In genomic region chr12:17699480-17699879, GRCm38 (mm10) we compare ENCODE assay signal across 10 mouse cellular contexts. TPM values are rescaled to one million over a fixed set of nuclear protein-coding genes. Genes with fewer than 3 reads are reported as not detected.
DNase-seq lines count a peak whose midpoint lies in the region; ATAC-seq lines count a peak whose summit lies in the region.
"Had no signal": no experiment of that assay in that cellular context is flagged by ENCODE, and none has a peak within 500 bp of the region (broad histone marks: within the 10 kb centered on the region; RNA-seq: fewer than 3 reads in every experiment).

No protein-coding gene starts in this region.

- H3K27ac ChIP-seq in neural tube, embryonic 11.5 days (ENCODE audit: low read depth, low read length) = no peak overlapping the region
- H3K27ac ChIP-seq in neural tube, embryonic 14.5 days (ENCODE audit: low read depth, low read length) = no peak overlapping the region

- peak; percentile 42; the same call in 1 of the 2 replicates for ATAC-seq in neural tube, embryonic 11.5 days (ENCODE audit: insufficient read depth, low FRiP score, low TSS enrichment)
- peak; percentile 59; the same call in 1 of the 2 replicates for ATAC-seq in neural tube, embryonic 14.5 days (ENCODE audit: low read depth)

- peaks cover 6% of the 10 kb centered on the region; the same call in 1 of the 2 replicates for H3K4me1 ChIP-seq in neural tube, embryonic 11.5 days (ENCODE audit: control insufficient read depth, insufficient read depth, low read length)
- peaks cover 9% of the 10 kb centered on the region; the same call in 1 of the 2 replicates for H3K4me1 ChIP-seq in neural tube, embryonic 14.5 days (ENCODE audit: control insufficient read depth, insufficient read depth, low read length)

- 71% methylated on average over 1 of the region's 1 CpGs for WGBS in neural tube, embryonic 11.5 days
- WGBS in neural tube, embryonic 14.5 days = 56% methylated on average over 1 of the region's 1 CpGs

- DNase-seq in cerebellum, adult 9-10 months = peak; percentile 33
- no peak for DNase-seq in cerebellum, adult 18-20 months
- no peak for DNase-seq in neural tube, embryonic 11.5 days (ENCODE audit: low spot score)
- DNase-seq in neural tube, embryonic 10.5 days (ENCODE audit: extremely low spot score, low spot score) = no peak
- DNase-seq in kidney, postnatal 25 days = peak; percentile 12 to 69
- no peak for DNase-seq in frontal cortex, postnatal 10 days (ENCODE audit: low spot score in 2 of 2)
- no peak for DNase-seq in spleen, postnatal 14 days (ENCODE audit: low spot score in 2 of 2)
- DNase-seq: lung, postnatal 10 days; right cerebral cortex, postnatal 25 days had no signal

- H3K4me3 ChIP-seq in neural tube, embryonic 11.5 days (ENCODE audit: low read depth, low read length) = no peak overlapping the region
- no peak overlapping the region for H3K4me3 ChIP-seq in neural tube, embryonic 14.5 days (ENCODE audit: low read depth, low read length)

- H3K27me3 ChIP-seq in neural tube, embryonic 11.5 days (ENCODE audit: control insufficient read depth, insufficient read depth, low read length) = no peaks in the 10 kb centered on the region
- H3K27me3 ChIP-seq in neural tube, embryonic 14.5 days (ENCODE audit: control insufficient read depth, insufficient read depth, low read length) = no peaks in the 10 kb centered on the region

- H3K36me3 ChIP-seq in neural tube, embryonic 11.5 days (ENCODE audit: control insufficient read depth, insufficient read depth, low read length) = no peaks in the 10 kb centered on the region
- H3K36me3 ChIP-seq in neural tube, embryonic 14.5 days (ENCODE audit: control insufficient read depth, insufficient read depth, low read length) = no peaks in the 10 kb centered on the region

- H3K4me2 ChIP-seq in neural tube, embryonic 11.5 days (ENCODE audit: low read depth) = no peak overlapping the region
- no peak overlapping the region for H3K4me2 ChIP-seq in neural tube, embryonic 14.5 days (ENCODE audit: low read depth, low read length)

- no peak overlapping the region for H3K9ac ChIP-seq in neural tube, embryonic 11.5 days (ENCODE audit: low read length)
- no peak overlapping the region for H3K9ac ChIP-seq in neural tube, embryonic 14.5 days (replicated peaks; ENCODE audit: low read depth, low read length)

- H3K9me3 ChIP-seq in neural tube, embryonic 11.5 days (ENCODE audit: control insufficient read depth, low read length) = no peaks in the 10 kb centered on the region
- H3K9me3 ChIP-seq in neural tube, embryonic 14.5 days (ENCODE audit: control insufficient read depth, low read length) = no peaks in the 10 kb centered on the region

RNA-seq across cellular contexts. Expression of gene Hpcal1, which starts 8.8 kb away (rescaled TPM):
- polyA plus RNA-seq in neural tube, embryonic 11.5 days (2014; fragmentation: Nextera tagmentation; extraction: Ambion mirVana) = 36.6 and 42.3 TPM in 2 replicates
- 115 and 135 TPM in 2 replicates for polyA plus RNA-seq in neural tube, embryonic 14.5 days (2014; fragmentation: Nextera tagmentation; extraction: Ambion mirVana)

Comparison
In these comparisons a context has a peak if more than half of its experiments do, and no peak if none do; other contexts are left out.
1. DNase-seq: peak in cerebellum, adult 9-10 months (single experiment) and kidney, postnatal 25 days (2 of 2); none in cerebellum, adult 18-20 months (0 of 2), neural tube, embryonic 11.5 days (single experiment), neural tube, embryonic 10.5 days (single experiment), frontal cortex, postnatal 10 days (0 of 2) and spleen, postnatal 14 days (0 of 2).